Mouse (Mus musculus) MEL (cell line): ENCODE measurements around the gene Stk11ip. TPM values are rescaled to one million over a fixed set of nuclear protein-coding genes. Genes with fewer than 3 reads are reported as not detected.

Experiments used
- DNase-seq: peaks from one replicate; pipeline ENCODE4 v3.0.0; 2011; ENCODE audit warnings: low read depth, low spot score
- H3K27ac ChIP-seq: 2 replicates; pipeline ENCODE4 v1.5.1; 2012; ENCODE audit warnings: low read depth, mild to moderate bottlenecking, control low read depth, low read length, moderate library complexity; ENCODE audit not compliant: control insufficient read depth
- H3K27me3 ChIP-seq, 2 experiments: fragments of 150-350 bp in 1 of 2; sonication (generic) in 1 of 2; 2 replicates each; pipeline ENCODE4 v1.6.1; 2012; ENCODE audit warnings: low read length in 2 of 2, mild to moderate bottlenecking in 2 of 2, improper control_type of control experiment in 1 of 2, moderate library complexity in 1 of 2; ENCODE audit not compliant: insufficient read depth in 2 of 2, control insufficient read depth in 1 of 2
- H3K36me3 ChIP-seq, 2 experiments: 2 replicates each; pipeline ENCODE4 v1.6.1; 2012 to 2014; ENCODE audit warnings: low read length in 2 of 2, improper control_type of control experiment in 1 of 2, inconsistent platforms in 1 of 2, mild to moderate bottlenecking in 1 of 2; ENCODE audit not compliant: insufficient read depth in 2 of 2, control insufficient read depth in 1 of 2
- H3K4me1 ChIP-seq, 2 experiments: fragments of 150-350 bp in 1 of 2; sonication (generic) in 1 of 2; 2 replicates each; pipeline ENCODE4 v1.6.1; 2012; ENCODE audit warnings: low read length in 2 of 2, improper control_type of control experiment in 1 of 2, mild to moderate bottlenecking in 1 of 2; ENCODE audit not compliant: insufficient read depth in 2 of 2, control insufficient read depth in 1 of 2
- H3K4me3 ChIP-seq, 2 experiments: fragments of 150-350 bp in 1 of 2; sonication (generic) in 1 of 2; 2 replicates each; pipeline ENCODE4 v1.5.1; 2012; ENCODE audit warnings: low read depth in 2 of 2, low read length in 2 of 2, mild to moderate bottlenecking in 2 of 2, moderate library complexity in 2 of 2, control low read depth in 1 of 2, improper control_type of control experiment in 1 of 2; ENCODE audit not compliant: control insufficient read depth in 1 of 2, insufficient read depth in 1 of 2
- H3K79me2 ChIP-seq: 2 replicates; pipeline ENCODE4 v1.6.1; 2012; ENCODE audit warnings: mild to moderate bottlenecking, low read length, moderate library complexity; ENCODE audit not compliant: control insufficient read depth, poor library complexity, insufficient read depth
- H3K9ac ChIP-seq: 2 replicates; pipeline ENCODE4 v1.6.1; 2012; ENCODE audit warnings: low read depth, mild to moderate bottlenecking, control low read depth, low read length, moderate library complexity; ENCODE audit not compliant: control insufficient read depth, poor library complexity, severe bottlenecking
- H3K9me3 ChIP-seq: fragments of 150-350 bp; sonication (generic); replicated peaks from 2 replicates; pipeline ENCODE4 v1.6.1; 2012; ENCODE audit warnings: mild to moderate bottlenecking, low read length, improper control_type of control experiment, moderate library complexity; ENCODE audit not compliant: insufficient read depth
- CHD1 ChIP-seq: IDR thresholded peaks from 2 replicates; pipeline ENCODE4 v1.6.1; 2012; ENCODE audit warnings: low read depth, mild to moderate bottlenecking, inconsistent platforms, low read length, improper control_type of control experiment
- CTCF ChIP-seq, 3 experiments: IDR thresholded peaks in 2 of 3; conservative IDR thresholded peaks in 1 of 3; 2 replicates each; pipeline ENCODE4 v1.5.1; 2011 to 2012; ENCODE audit warnings: low read length in 3 of 3, low read depth in 2 of 3, mild to moderate bottlenecking in 2 of 3, improper control_type of control experiment in 1 of 3, inconsistent platforms in 1 of 3, mixed read lengths in 1 of 3, moderate library complexity in 1 of 3; ENCODE audit not compliant: control insufficient read depth in 1 of 3, insufficient read depth in 1 of 3, poor library complexity in 1 of 3, severe bottlenecking in 1 of 3
- E2F4 ChIP-seq: IDR thresholded peaks from 2 replicates; pipeline ENCODE4 v1.6.1; 2011; ENCODE audit warnings: low read depth, low read length, improper control_type of control experiment, borderline replicate concordance
- ELF1 ChIP-seq: IDR thresholded peaks from 2 replicates; pipeline ENCODE4 v1.6.1; 2014; ENCODE audit warnings: low read depth, mild to moderate bottlenecking, inconsistent platforms, low read length, improper control_type of control experiment, moderate library complexity
- EP300 ChIP-seq, 2 experiments: IDR thresholded peaks; 2 replicates each; pipeline ENCODE4 v1.6.1; 2011; ENCODE audit warnings: improper control_type of control experiment in 2 of 2, low read length in 2 of 2, low read depth in 1 of 2, mild to moderate bottlenecking in 1 of 2
- ETS1 ChIP-seq: IDR thresholded peaks from 2 replicates; pipeline ENCODE4 v1.6.1; 2012; ENCODE audit warnings: low read depth, mild to moderate bottlenecking, inconsistent platforms, low read length, improper control_type of control experiment, moderate library complexity
- GABPA ChIP-seq: IDR thresholded peaks from 2 replicates; pipeline ENCODE4 v1.6.1; 2012; ENCODE audit warnings: low read depth, mild to moderate bottlenecking, inconsistent platforms, low read length, improper control_type of control experiment, moderate library complexity
- GATA1 ChIP-seq: IDR thresholded peaks from 2 replicates; pipeline ENCODE4 v1.6.1; 2011; ENCODE audit warnings: low read depth, low read length, improper control_type of control experiment
- HCFC1 ChIP-seq: IDR thresholded peaks from 2 replicates; pipeline ENCODE4 v1.6.1; 2012; ENCODE audit warnings: low read depth, mild to moderate bottlenecking, inconsistent platforms, low read length, improper control_type of control experiment, moderate library complexity
- JUND ChIP-seq: IDR thresholded peaks from 2 replicates; pipeline ENCODE4 v1.6.1; 2011; ENCODE audit warnings: low read depth, mild to moderate bottlenecking, improper control_type of control experiment, low read length
- KAT2A ChIP-seq: conservative IDR thresholded peaks from 2 replicates; pipeline ENCODE4 v1.6.1; 2012; ENCODE audit warnings: low read depth, low read length, improper control_type of control experiment, inconsistent platforms
- MAX ChIP-seq: IDR thresholded peaks from 2 replicates; pipeline ENCODE4 v1.6.1; 2011; ENCODE audit warnings: low read length, improper control_type of control experiment
- MAZ ChIP-seq: IDR thresholded peaks from 2 replicates; pipeline ENCODE4 v1.6.1; 2012; ENCODE audit warnings: low read depth, mild to moderate bottlenecking, inconsistent platforms, low read length, improper control_type of control experiment
- MEF2A ChIP-seq: IDR thresholded peaks from 2 replicates; pipeline ENCODE4 v1.6.1; 2014; ENCODE audit warnings: low read depth, mild to moderate bottlenecking, inconsistent platforms, low read length, improper control_type of control experiment; ENCODE audit not compliant: poor library complexity, insufficient replicate concordance, severe bottlenecking; ENCODE audit errors: extremely low read depth
- MXI1 ChIP-seq: IDR thresholded peaks from 2 replicates; pipeline ENCODE4 v1.6.1; 2011; ENCODE audit warnings: mild to moderate bottlenecking, low read depth, low read length, improper control_type of control experiment
- MYB ChIP-seq: IDR thresholded peaks from 2 replicates; pipeline ENCODE4 v1.6.1; 2011; ENCODE audit warnings: mild to moderate bottlenecking, low read depth, low read length, improper control_type of control experiment
- NELFE ChIP-seq: IDR thresholded peaks from 2 replicates; pipeline ENCODE4 v1.6.1; 2011; ENCODE audit warnings: low read depth, low read length, improper control_type of control experiment
- POLR2A ChIP-seq, 2 experiments: IDR thresholded peaks; 2 replicates each; pipeline ENCODE4 v1.6.1; 2011 to 2012; ENCODE audit warnings: low read length in 2 of 2, mild to moderate bottlenecking in 2 of 2, control low read depth in 1 of 2, improper control_type of control experiment in 1 of 2, low read depth in 1 of 2, moderate library complexity in 1 of 2; ENCODE audit not compliant: control insufficient read depth in 1 of 2, insufficient read depth in 1 of 2, poor library complexity in 1 of 2
- POLR2AphosphoS5 ChIP-seq: IDR thresholded peaks from 2 replicates; pipeline ENCODE4 v1.6.1; 2012; ENCODE audit warnings: low read depth, borderline replicate concordance, mild to moderate bottlenecking, inconsistent platforms, low read length, moderate library complexity, mixed read lengths
- TBP ChIP-seq: IDR thresholded peaks from 2 replicates; pipeline ENCODE4 v1.8.0; 2011; ENCODE audit warnings: low read depth, low read length, improper control_type of control experiment
- TCF12 ChIP-seq: IDR thresholded peaks from 2 replicates; pipeline ENCODE4 v1.6.1; 2014; ENCODE audit warnings: low read depth, mild to moderate bottlenecking, inconsistent platforms, low read length, improper control_type of control experiment, moderate library complexity
- ZC3H11A ChIP-seq: IDR thresholded peaks from 2 replicates; pipeline ENCODE4 v1.6.1; 2012; ENCODE audit warnings: low read depth, mild to moderate bottlenecking, inconsistent platforms, low read length, improper control_type of control experiment
- ZKSCAN1 ChIP-seq: IDR thresholded peaks from 2 replicates; pipeline ENCODE4 v1.6.1; 2012; ENCODE audit warnings: low read depth, mild to moderate bottlenecking, inconsistent platforms, low read length, improper control_type of control experiment, moderate library complexity
- ZNF384 ChIP-seq: IDR thresholded peaks from 2 replicates; pipeline ENCODE4 v1.6.1; 2012; ENCODE audit warnings: low read depth, mild to moderate bottlenecking, inconsistent platforms, low read length, improper control_type of control experiment
- polyA plus RNA-seq, 2 experiments: library from polyadenylated mRNA; stranded (reverse) in 1 of 2; unstranded in 1 of 2; fragments of >175 nt in 1 of 2; fragments of >200 nt in 1 of 2; gene quantifications; 2 replicates each; pipeline versions ENCODE4 v1.2.1 to v1.2.4; 2012; ENCODE audit warnings: low replicate concordance in 2 of 2, low read depth in 1 of 2; ENCODE audit not compliant: insufficient read length in 2 of 2, insufficient read depth in 1 of 2, missing spikeins in 1 of 2
- total RNA-seq: library from RNA; depleted of rRNA; stranded (reverse); fragments of 300-350 nt; gene quantifications from 2 replicates; pipeline ENCODE4 v1.2.3, GENCODE M21; 2012

The Stk11ip gene
- total and polyA plus RNA-seq, 3 experiments, result 10.2 to 29.4 TPM; not detected in 1

GRCm38 (mm10) chr1:75510154-75510553, 11.2 kb upstream of the Stk11ip start:
- no peaks in the 10 kb centered on the region for H3K4me1 ChIP-seq
- DNase-seq, result no peak
- H3K27me3 ChIP-seq, result peaks cover 0 to 3% of the 10 kb centered on the region in 2 experiments; a peak in 1 of 4 replicates
- TF ChIP-seq ELF1 (no peak), MAX (no peak), TCF12 (no peak), KAT2A (no peak), NELFE (no peak), MYB (no peak), ZC3H11A (no peak), MAZ (no peak), MXI1 (no peak), POLR2AphosphoS5 (no peak), ZNF384 (no peak), POLR2A (IDR thresholded peaks at IDR 0.05; ENCODE audit: control insufficient read depth in 1 of 2, insufficient read depth in 1 of 2, low read depth in 1 of 2, low read length in 2 of 2, poor library complexity in 1 of 2) (no peak), E2F4 (no peak), ZKSCAN1 (no peak), CHD1 (no peak), JUND (no peak), HCFC1 (no peak), MEF2A (no peak), ETS1 (no peak)
- no peak overlapping the region for H3K27ac ChIP-seq
- H3K9me3 ChIP-seq, result no peaks in the 10 kb centered on the region
- no peaks in the 10 kb centered on the region for H3K36me3 ChIP-seq
- H3K4me3 ChIP-seq, result no peak overlapping the region
- H3K9ac ChIP-seq, result no peak overlapping the region
- no peaks in the 10 kb centered on the region for H3K79me2 ChIP-seq

- Histone ChIP-seq H3K4me3 (no peak overlapping the region), H3K9me3 (no peaks in the 10 kb centered on the region), H3K4me1 (no peaks in the 10 kb centered on the region), H3K9ac (no peak overlapping the region), H3K79me2 (no peaks in the 10 kb centered on the region), H3K27ac (no peak overlapping the region), H3K27me3 (peaks cover 0 to 3% of the 10 kb centered on the region in 2 experiments; a peak in 1 of 4 replicates), H3K36me3 (no peaks in the 10 kb centered on the region)
- no peak for TF ChIP-seq E2F4
- TF ChIP-seq JUND, result no peak
- TF ChIP-seq GABPA, result no peak
- no peak for TF ChIP-seq ZNF384
- TF ChIP-seq NELFE, result no peak
- TF ChIP-seq KAT2A, result no peak
- TF ChIP-seq EP300 (IDR thresholded peaks at IDR 0.05; ENCODE audit: low read depth in 1 of 2, low read length in 2 of 2), result no peak
- TF ChIP-seq TBP, result no peak
- TF ChIP-seq MAZ, result no peak
- no peak for TF ChIP-seq MAX
- TF ChIP-seq TCF12, result no peak
- TF ChIP-seq CHD1, result no peak
- TF ChIP-seq CTCF (IDR thresholded peaks at IDR 0.05 in 2 of 3, conservative IDR thresholded peaks at IDR 0.05 in 1 of 3; ENCODE audit: control insufficient read depth in 1 of 3, insufficient read depth in 1 of 3, low read depth in 2 of 3, low read length in 3 of 3, poor library complexity in 1 of 3, severe bottlenecking in 1 of 3), result no peak
- TF ChIP-seq GATA1, result no peak
- DNase-seq, result no peak
These were observed 9.7 kb upstream of the Stk11ip start for GRCm38 (mm10) chr1:75511437-75512210.
